Mouse (Mus musculus) fibroblast of lung, adult 2 months (primary cell): ENCODE measurements around the gene Adgrl4.

ENCODE experiments used
- DNase-seq: peaks from one replicate; pipeline ENCODE4 v3.0.0-alpha.2; 2011; ENCODE audit warnings: low read depth

Adgrl4 gene

GRCm38 (mm10) chr3:151437693-151438092 lies at the start of gene Adgrl4:
TSS of gene Adgrl4 (plus strand) at chr3:151437887.
- DNase-seq = no peak

- no peak for DNase-seq
Measured at GRCm38 (mm10) chr3:151390912-151391311, 46.8 kb upstream of the Adgrl4 start.

GRCm38 (mm10) chr3:151392891-151393290 lies 44.8 kb upstream of the Adgrl4 start:
- no peak for DNase-seq

- no peak for DNase-seq
Measured at GRCm38 (mm10) chr3:151393330-151393729, 44.4 kb upstream of the Adgrl4 start.

GRCm38 (mm10) chr3:151399270-151399669 lies 38.4 kb upstream of the Adgrl4 start:
- peak; percentile 14 for DNase-seq

GRCm38 (mm10) chr3:151411031-151411430 lies 26.7 kb upstream of the Adgrl4 start:
- no peak for DNase-seq

- DNase-seq = no peak
Measured at GRCm38 (mm10) chr3:151411488-151411887, 26.2 kb upstream of the Adgrl4 start.

- DNase-seq = no peak
Measured at GRCm38 (mm10) chr3:151416931-151417330, 20.8 kb upstream of the Adgrl4 start.

GRCm38 (mm10) chr3:151417688-151418572 lies 19.8 kb upstream of the Adgrl4 start:
- no peak for DNase-seq

- DNase-seq = no peak
Measured at GRCm38 (mm10) chr3:151424326-151425207, 13.1 kb upstream of the Adgrl4 start.

GRCm38 (mm10) chr3:151430106-151430505 lies 7.6 kb upstream of the Adgrl4 start:
- no peak for DNase-seq

- DNase-seq = no peak
Measured at GRCm38 (mm10) chr3:151431507-151431906, 6.2 kb upstream of the Adgrl4 start.

GRCm38 (mm10) chr3:151438364-151438763 lies 677 bp downstream of the Adgrl4 start:
- DNase-seq = no peak

- DNase-seq = no peak
Measured at GRCm38 (mm10) chr3:151439976-151440375, 2.3 kb downstream of the Adgrl4 start.

GRCm38 (mm10) chr3:151442026-151442425 lies 4.3 kb downstream of the Adgrl4 start:
- no peak for DNase-seq

GRCm38 (mm10) chr3:151443486-151443885 lies 5.8 kb downstream of the Adgrl4 start:
- no peak for DNase-seq

GRCm38 (mm10) chr3:151444284-151444683 lies 6.6 kb downstream of the Adgrl4 start:
- DNase-seq = no peak

GRCm38 (mm10) chr3:151445936-151446335 lies 8.2 kb downstream of the Adgrl4 start:
- DNase-seq = peak; percentile 84

GRCm38 (mm10) chr3:151454985-151455701 lies 17.5 kb downstream of the Adgrl4 start:
- no peak for DNase-seq

- peak; percentile 59 for DNase-seq
Measured at GRCm38 (mm10) chr3:151459430-151460190, 21.9 kb downstream of the Adgrl4 start.

GRCm38 (mm10) chr3:151465215-151465614 lies 27.5 kb downstream of the Adgrl4 start:
- DNase-seq = no peak
